Mouse (Mus musculus): ENCODE data around the gene Krt222. TPM values are rescaled to one million over a fixed set of nuclear protein-coding genes. Genes with fewer than 3 reads are reported as not detected.
A peak's percentile ranks its signal among the peaks of the same experiment; 100 is the strongest.
"Not testable (repeated sequence)": the region's sequence is repeated elsewhere in the genome, so short reads cannot be mapped to it uniquely, and the experiment has no call there.

Gene Krt222
- polyA plus RNA-seq, 1 experiment from 2014 or later: 0.68 TPM

GRCm38 (mm10) chr11:99250241-99250640 is 6.4 kb upstream of the Krt222 start:
- Histone ChIP-seq H3K36me3 (ENCODE audit: control insufficient read depth, insufficient read depth, low read length) (no peaks in the 10 kb centered on the region), H3K27me3 (ENCODE audit: control insufficient read depth, insufficient read depth, low read length) (no peaks in the 10 kb centered on the region), H3K4me2 (replicated peaks; ENCODE audit: low read depth, low read length) (no peak overlapping the region), H3K4me1 (ENCODE audit: control insufficient read depth, insufficient read depth, low read length) (no peaks in the 10 kb centered on the region), H3K4me3 (ENCODE audit: low read depth, low read length) (no peak overlapping the region), H3K9ac (replicated peaks; ENCODE audit: low read depth, low read length) (no peak overlapping the region), H3K9me3 (ENCODE audit: control insufficient read depth, low read depth, low read length) (no peaks in the 10 kb centered on the region), H3K27ac (ENCODE audit: low read length) (no peak overlapping the region)
- ATAC-seq (ENCODE audit: insufficient number of reproducible peaks, insufficient read depth, low FRiP score, low read depth): no peak
- WGBS: 47% methylated on average over 5 of the region's 5 CpGs

GRCm38 (mm10) chr11:99249115-99249514 is 5.2 kb upstream of the Krt222 start:
- no peak overlapping the region for H3K4me2 ChIP-seq (replicated peaks; ENCODE audit: low read depth, low read length)
- no peak overlapping the region for H3K9ac ChIP-seq (replicated peaks; ENCODE audit: low read depth, low read length)
- no peaks in the 10 kb centered on the region for H3K4me1 ChIP-seq (ENCODE audit: control insufficient read depth, insufficient read depth, low read length)
- 59% methylated on average over 4 of the region's 4 CpGs for WGBS
- no peak for ATAC-seq (ENCODE audit: insufficient number of reproducible peaks, insufficient read depth, low FRiP score, low read depth)
- H3K36me3 ChIP-seq (ENCODE audit: control insufficient read depth, insufficient read depth, low read length): no peaks in the 10 kb centered on the region
- H3K4me3 ChIP-seq (ENCODE audit: low read depth, low read length): no peak overlapping the region
- H3K27ac ChIP-seq (ENCODE audit: low read length): no peak overlapping the region
- H3K27me3 ChIP-seq (ENCODE audit: control insufficient read depth, insufficient read depth, low read length): no peaks in the 10 kb centered on the region
- no peaks in the 10 kb centered on the region for H3K9me3 ChIP-seq (ENCODE audit: control insufficient read depth, low read depth, low read length)

GRCm38 (mm10) chr11:99247916-99248315 is 4.0 kb upstream of the Krt222 start:
- no peaks in the 10 kb centered on the region for H3K36me3 ChIP-seq (ENCODE audit: control insufficient read depth, insufficient read depth, low read length)
- no peaks in the 10 kb centered on the region for H3K9me3 ChIP-seq (ENCODE audit: control insufficient read depth, low read depth, low read length)
- no peak overlapping the region for H3K27ac ChIP-seq (ENCODE audit: low read length)
- no peaks in the 10 kb centered on the region for H3K27me3 ChIP-seq (ENCODE audit: control insufficient read depth, insufficient read depth, low read length)
- 98% methylated on average over 4 of the region's 4 CpGs for WGBS
- no peaks in the 10 kb centered on the region; the same call in 1 of the 2 replicates for H3K4me1 ChIP-seq (ENCODE audit: control insufficient read depth, insufficient read depth, low read length)
- H3K9ac ChIP-seq (replicated peaks; ENCODE audit: low read depth, low read length): no peak overlapping the region
- no peak overlapping the region for H3K4me3 ChIP-seq (ENCODE audit: low read depth, low read length)
- no peak for ATAC-seq (ENCODE audit: insufficient number of reproducible peaks, insufficient read depth, low FRiP score, low read depth)
- H3K4me2 ChIP-seq (replicated peaks; ENCODE audit: low read depth, low read length): no peak overlapping the region

GRCm38 (mm10) chr11:99244519-99244918 is 634 bp upstream of the Krt222 start:
- H3K36me3 ChIP-seq (ENCODE audit: control insufficient read depth, insufficient read depth, low read length); H3K4me2 ChIP-seq (replicated peaks; ENCODE audit: low read depth, low read length); ATAC-seq (ENCODE audit: insufficient number of reproducible peaks, insufficient read depth, low FRiP score, low read depth); H3K27me3 ChIP-seq (ENCODE audit: control insufficient read depth, insufficient read depth, low read length); H3K9ac ChIP-seq (replicated peaks; ENCODE audit: low read depth, low read length); H3K9me3 ChIP-seq (ENCODE audit: control insufficient read depth, low read depth, low read length); H3K4me1 ChIP-seq (ENCODE audit: control insufficient read depth, insufficient read depth, low read length); H3K4me3 ChIP-seq (ENCODE audit: low read depth, low read length); H3K27ac ChIP-seq (ENCODE audit: low read length): not testable (repeated sequence)
- 52% methylated on average over 3 of the region's 3 CpGs for WGBS

GRCm38 (mm10) chr11:99243200-99243819 is 575 bp downstream of the Krt222 start:
- Histone ChIP-seq H3K4me3 (ENCODE audit: low read depth, low read length) (peak overlapping the region; percentile 18; the same call in 1 of the 2 replicates), H3K9me3 (ENCODE audit: control insufficient read depth, low read depth, low read length) (no peaks in the 10 kb centered on the region), H3K9ac (replicated peaks; ENCODE audit: low read depth, low read length) (0 out of 2 replicates have a peak overlapping the region, but pooled peaks have one; percentile 4), H3K36me3 (ENCODE audit: control insufficient read depth, insufficient read depth, low read length) (no peaks in the 10 kb centered on the region), H3K4me1 (ENCODE audit: control insufficient read depth, insufficient read depth, low read length) (no peaks in the 10 kb centered on the region; the same call in 1 of the 2 replicates), H3K27me3 (ENCODE audit: control insufficient read depth, insufficient read depth, low read length) (no peaks in the 10 kb centered on the region), H3K27ac (ENCODE audit: low read length) (no peak overlapping the region), H3K4me2 (replicated peaks; ENCODE audit: low read depth, low read length) (peak overlapping the region; percentile 42)
- 44% methylated on average over 3 of the region's 3 CpGs for WGBS
- ATAC-seq (ENCODE audit: insufficient number of reproducible peaks, insufficient read depth, low FRiP score, low read depth): no peak

GRCm38 (mm10) chr11:99242056-99242455 is 1.8 kb downstream of the Krt222 start:
- Histone ChIP-seq H3K4me1 (ENCODE audit: control insufficient read depth, insufficient read depth, low read length) (no peaks in the 10 kb centered on the region; the same call in 1 of the 2 replicates), H3K4me2 (replicated peaks; ENCODE audit: low read depth, low read length) (no peak overlapping the region), H3K27me3 (ENCODE audit: control insufficient read depth, insufficient read depth, low read length) (no peaks in the 10 kb centered on the region), H3K36me3 (ENCODE audit: control insufficient read depth, insufficient read depth, low read length) (no peaks in the 10 kb centered on the region), H3K9ac (replicated peaks; ENCODE audit: low read depth, low read length) (no peak overlapping the region), H3K9me3 (ENCODE audit: control insufficient read depth, low read depth, low read length) (no peaks in the 10 kb centered on the region), H3K27ac (ENCODE audit: low read length) (no peak overlapping the region), H3K4me3 (ENCODE audit: low read depth, low read length) (no peak overlapping the region)
- WGBS: 73% methylated on average over 5 of the region's 5 CpGs
- no peak for ATAC-seq (ENCODE audit: insufficient number of reproducible peaks, insufficient read depth, low FRiP score, low read depth)

- no peak overlapping the region for H3K4me2 ChIP-seq (replicated peaks; ENCODE audit: low read depth, low read length)
- no peaks in the 10 kb centered on the region for H3K4me1 ChIP-seq (ENCODE audit: control insufficient read depth, insufficient read depth, low read length)
- 62% methylated on average over 14 of the region's 14 CpGs for WGBS
- no peak overlapping the region for H3K9ac ChIP-seq (replicated peaks; ENCODE audit: low read depth, low read length)
- no peak overlapping the region for H3K4me3 ChIP-seq (ENCODE audit: low read depth, low read length)
- ATAC-seq (ENCODE audit: insufficient number of reproducible peaks, insufficient read depth, low FRiP score, low read depth): no peak
- no peaks in the 10 kb centered on the region for H3K9me3 ChIP-seq (ENCODE audit: control insufficient read depth, low read depth, low read length)
- H3K27ac ChIP-seq (ENCODE audit: low read length): no peak overlapping the region
- no peaks in the 10 kb centered on the region for H3K27me3 ChIP-seq (ENCODE audit: control insufficient read depth, insufficient read depth, low read length)
- H3K36me3 ChIP-seq (ENCODE audit: control insufficient read depth, insufficient read depth, low read length): no peaks in the 10 kb centered on the region
These were observed 5.4 kb downstream of the Krt222 start for GRCm38 (mm10) chr11:99238468-99238867.

- no peak for ATAC-seq (ENCODE audit: insufficient number of reproducible peaks, insufficient read depth, low FRiP score, low read depth)
- 20% methylated on average over 15 of the region's 15 CpGs for WGBS
These were observed 12.7 kb downstream of the Krt222 start for GRCm38 (mm10) chr11:99231049-99231816.

More at GRCm38 (mm10) chr11:99231049-99231816, 12.7 kb downstream of the Krt222 start:
- Histone ChIP-seq H3K4me2 (replicated peaks; ENCODE audit: low read depth, low read length) (peak overlapping the region; percentile 65), H3K9me3 (ENCODE audit: control insufficient read depth, low read depth, low read length) (no peaks in the 10 kb centered on the region), H3K4me3 (ENCODE audit: low read depth, low read length) (peak overlapping the region; percentile 89), H3K27me3 (ENCODE audit: control insufficient read depth, insufficient read depth, low read length) (no peaks in the 10 kb centered on the region), H3K27ac (ENCODE audit: low read length) (peak overlapping the region; percentile 99), H3K4me1 (ENCODE audit: control insufficient read depth, insufficient read depth, low read length) (peaks cover 11% of the 10 kb centered on the region), H3K9ac (replicated peaks; ENCODE audit: low read depth, low read length) (peak overlapping the region; percentile 99), H3K36me3 (ENCODE audit: control insufficient read depth, insufficient read depth, low read length) (peaks cover 17% of the 10 kb centered on the region)

Data from stomach, embryonic 14.5 days (tissue).